ENCODE assay signal across 8 mouse cellular contexts in genomic region chr12:3571787-3572580, GRCm38 (mm10). TPM values are rescaled to one million over a fixed set of nuclear protein-coding genes. Genes with fewer than 3 reads are reported as not detected.
DNase-seq lines count a peak whose midpoint lies in the region; ATAC-seq and TF ChIP-seq lines count a peak whose summit lies in the region.

Gene Dtnb, plus strand, starts transcription at chr12:3572381.

- H3K27me3 ChIP-seq in erythroblast, embryonic 14.5 days (ENCODE audit: control insufficient read depth), result no peaks in the 10 kb centered on the region
- no peaks in the 10 kb centered on the region for H3K27me3 ChIP-seq in heart, embryonic 12.5 days (replicated peaks)
- no peaks in the 10 kb centered on the region for H3K27me3 ChIP-seq in kidney, postnatal 0 days (ENCODE audit: insufficient read depth, low read length)
- 0 out of 2 replicates have a peak, but pooled peaks cover 4% of the 10 kb centered on the region for H3K27me3 ChIP-seq in liver, embryonic 13.5 days
- H3K27me3 ChIP-seq in stomach, embryonic 15.5 days (replicated peaks), result no peaks in the 10 kb centered on the region

- peaks cover 34% of the 10 kb centered on the region for H3K4me1 ChIP-seq in erythroblast, embryonic 14.5 days (ENCODE audit: control insufficient read depth)
- H3K4me1 ChIP-seq in heart, embryonic 12.5 days (replicated peaks), result peaks cover 25% of the 10 kb centered on the region
- peaks cover 16% of the 10 kb centered on the region; the same call in 1 of the 2 replicates for H3K4me1 ChIP-seq in kidney, postnatal 0 days (replicated peaks; ENCODE audit: insufficient read depth, low read length)
- peaks cover 39% of the 10 kb centered on the region for H3K4me1 ChIP-seq in liver, embryonic 13.5 days (replicated peaks)
- H3K4me1 ChIP-seq in stomach, embryonic 15.5 days, result peaks cover 11% of the 10 kb centered on the region

- TF ChIP-seq CTCF in brain, embryonic 14.5 days (IDR thresholded peaks at IDR 0.05; ENCODE audit: borderline replicate concordance, extremely low read depth, insufficient read depth, insufficient read length), result no peak
- TF ChIP-seq CTCF in kidney, postnatal 0 days (IDR thresholded peaks at IDR 0.05; ENCODE audit: low read depth), result no peak

- no peaks in the 10 kb centered on the region for H3K9me3 ChIP-seq in erythroblast, embryonic 14.5 days (ENCODE audit: control insufficient read depth, low read length)
- no peaks in the 10 kb centered on the region for H3K9me3 ChIP-seq in heart, embryonic 12.5 days (replicated peaks)
- H3K9me3 ChIP-seq in kidney, postnatal 0 days (replicated peaks; ENCODE audit: low read length), result no peaks in the 10 kb centered on the region
- H3K9me3 ChIP-seq in liver, embryonic 13.5 days (replicated peaks), result no peaks in the 10 kb centered on the region
- H3K9me3 ChIP-seq in stomach, embryonic 15.5 days, result no peaks in the 10 kb centered on the region

- 3% methylated on average over 59 of the region's 85 CpGs for WGBS in heart, embryonic 12.5 days
- WGBS in kidney, postnatal 0 days, result under 1% methylated on average over 79 of the region's 85 CpGs
- WGBS in liver, embryonic 13.5 days (ENCODE audit: insufficient replicate concordance), result under 1% methylated on average over 50 of the region's 85 CpGs
- 2% methylated on average over 69 of the region's 85 CpGs for WGBS in stomach, embryonic 15.5 days

- peak within 1 kb of the TSS; percentile 84 for H3K27ac ChIP-seq in heart, embryonic 12.5 days (ENCODE audit: poor library complexity, severe bottlenecking)
- H3K27ac ChIP-seq in kidney, postnatal 0 days, result peak within 1 kb of the TSS; percentile 96
- peak within 1 kb of the TSS; percentile 86 for H3K27ac ChIP-seq in liver, embryonic 13.5 days
- peak within 1 kb of the TSS; percentile 94 for H3K27ac ChIP-seq in stomach, embryonic 15.5 days

- peak; percentile 89 for ATAC-seq in heart, embryonic 12.5 days (ENCODE audit: insufficient number of reproducible peaks, low FRiP score)
- ATAC-seq in kidney, postnatal 0 days (replicated peaks; ENCODE audit: low FRiP score, low read depth), result peak; percentile 87
- ATAC-seq in liver, embryonic 13.5 days (ENCODE audit: low read depth), result peak; percentile 87
- peak; percentile 85 for ATAC-seq in stomach, embryonic 15.5 days (ENCODE audit: insufficient read depth, low FRiP score, low read depth)

- TF ChIP-seq POLR2A in brain, embryonic 14.5 days (IDR thresholded peaks at IDR 0.05; ENCODE audit: borderline replicate concordance, extremely low read depth, insufficient read depth, insufficient read length, poor library complexity, severe bottlenecking), result peak; percentile 77; the same call in 1 of the 2 replicates

- peak within 1 kb of the TSS; percentile 77 for H3K4me3 ChIP-seq in erythroblast, embryonic 14.5 days (replicated peaks)
- peak within 1 kb of the TSS; percentile 94 for H3K4me3 ChIP-seq in heart, embryonic 12.5 days
- peak within 1 kb of the TSS; percentile 93 for H3K4me3 ChIP-seq in kidney, postnatal 0 days (replicated peaks; ENCODE audit: low read depth, low read length)
- H3K4me3 ChIP-seq in liver, embryonic 13.5 days (replicated peaks), result peak within 1 kb of the TSS; percentile 97
- H3K4me3 ChIP-seq in stomach, embryonic 15.5 days (replicated peaks), result peak within 1 kb of the TSS; percentile 93

- DNase-seq in B cell, adult 2 months, result peak; percentile 77 to 82
- peak; percentile 71 for DNase-seq in brain, embryonic 14.5 days (ENCODE audit: low read depth)
- peak; percentile 75 for DNase-seq in kidney, postnatal 0 days (ENCODE audit: low spot score)
- DNase-seq in liver, embryonic 13.5 days, result peak; percentile 60
- peak; percentile 77 for DNase-seq in neural tube, embryonic 10.5 days (ENCODE audit: extremely low spot score, low spot score)

- peak within 1 kb of the TSS; percentile 97 for H3K9ac ChIP-seq in heart, embryonic 12.5 days
- peak within 1 kb of the TSS; percentile 90 for H3K9ac ChIP-seq in kidney, postnatal 0 days (ENCODE audit: low read depth, low read length)
- peak within 1 kb of the TSS; percentile 98 for H3K9ac ChIP-seq in liver, embryonic 13.5 days
- peak within 1 kb of the TSS; percentile 91 for H3K9ac ChIP-seq in stomach, embryonic 15.5 days

- H3K36me3 ChIP-seq in erythroblast, embryonic 14.5 days (ENCODE audit: control insufficient read depth), result peaks cover 10% of the 10 kb centered on the region
- no peaks in the 10 kb centered on the region for H3K36me3 ChIP-seq in heart, embryonic 12.5 days
- H3K36me3 ChIP-seq in kidney, postnatal 0 days (ENCODE audit: insufficient read depth, low read length), result no peaks in the 10 kb centered on the region
- no peaks in the 10 kb centered on the region for H3K36me3 ChIP-seq in liver, embryonic 13.5 days
- H3K36me3 ChIP-seq in stomach, embryonic 15.5 days, result no peaks in the 10 kb centered on the region

- H3K4me2 ChIP-seq in heart, embryonic 12.5 days, result peak within 1 kb of the TSS; percentile 89
- H3K4me2 ChIP-seq in kidney, postnatal 0 days (ENCODE audit: low read length), result peak within 1 kb of the TSS; percentile 76
- H3K4me2 ChIP-seq in liver, embryonic 13.5 days, result peak within 1 kb of the TSS; percentile 97
- peak within 1 kb of the TSS; percentile 85 for H3K4me2 ChIP-seq in stomach, embryonic 15.5 days

RNA-seq across cellular contexts. Expression of gene Dtnb, which starts in this region (rescaled TPM):
- polyA plus RNA-seq in brain, embryonic 14.5 days (2012; rRNA removed), result 60.1 and 61.1 TPM in 2 replicates
- 33.4 and 39.8 TPM in 2 replicates for polyA plus RNA-seq in erythroblast, embryonic 14.5 days (2012)
- polyA plus RNA-seq in heart, embryonic 12.5 days (2016; fragmentation: Nextera tagmentation; extraction: Ambion mirVana), result 20.5 and 22.9 TPM in 2 replicates
- polyA plus RNA-seq in kidney, postnatal 0 days (2015; fragmentation: Nextera tagmentation; extraction: Ambion mirVana), result 36.3 and 43.5 TPM in 2 replicates
- polyA plus RNA-seq in liver, embryonic 13.5 days (2015; fragmentation: Nextera tagmentation; extraction: Ambion mirVana), result 16.3 and 17.4 TPM in 2 replicates
- polyA plus RNA-seq in stomach, embryonic 15.5 days (2015; fragmentation: Nextera tagmentation; extraction: Ambion mirVana), result 38.3 and 42.1 TPM in 2 replicates

Comparison
In these comparisons a context has a peak if more than half of its experiments do, and no peak if none do; other contexts are left out.
1. Peak in every context shown above with its lines: DNase-seq, ATAC-seq, H3K4me3 ChIP-seq and H3K27ac ChIP-seq.